33 mouse cellular contexts compared by ENCODE assay signal in the genomic region with DNA sequence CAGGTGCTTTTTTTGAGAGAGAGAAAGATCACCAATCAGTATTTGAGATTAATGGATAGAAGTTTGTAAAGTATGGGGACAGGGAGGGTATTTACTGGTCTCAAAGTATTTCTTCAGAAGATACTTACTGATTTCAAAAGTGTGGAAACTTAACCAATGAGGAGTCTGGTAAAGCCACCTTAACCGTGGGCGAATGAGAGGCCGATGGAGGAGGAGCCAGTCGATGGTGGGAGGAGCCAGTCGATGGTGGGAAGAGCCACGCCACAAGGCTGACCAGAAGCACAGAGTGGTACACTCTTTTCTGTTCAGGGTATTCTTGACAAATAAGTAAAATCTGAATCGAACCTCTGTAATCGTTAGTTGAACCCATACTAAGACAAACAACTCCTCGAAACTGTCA. TPM values are rescaled to one million over a fixed set of nuclear protein-coding genes. Genes with fewer than 3 reads are reported as not detected.
DNase-seq lines count a peak whose midpoint lies in the region; ATAC-seq lines count a peak whose summit lies in the region.
"Had no signal": no experiment of that assay in that cellular context is flagged by ENCODE, and none has a peak within 500 bp of the region (broad histone marks: within the 10 kb centered on the region; RNA-seq: fewer than 3 reads in every experiment).

No protein-coding gene starts in this region.

- H3K9me3 ChIP-seq in embryonic facial prominence, embryonic 11.5 days (replicated peaks; ENCODE audit: control insufficient read depth, low read length) = no peaks in the 10 kb centered on the region
- no peaks in the 10 kb centered on the region for H3K9me3 ChIP-seq in embryonic facial prominence, embryonic 10.5 days
- H3K9me3 ChIP-seq: embryonic facial prominence, embryonic 12.5 days; embryonic facial prominence, embryonic 15.5 days; heart, embryonic 13.5 days; hindbrain, embryonic 13.5 days; intestine, embryonic 15.5 days had no signal

- no peaks in the 10 kb centered on the region for H3K27me3 ChIP-seq in embryonic facial prominence, embryonic 11.5 days (ENCODE audit: control insufficient read depth, insufficient read depth, low read length)
- no peaks in the 10 kb centered on the region for H3K27me3 ChIP-seq in embryonic facial prominence, embryonic 10.5 days (replicated peaks; ENCODE audit: low read depth, poor library complexity, severe bottlenecking)
- H3K27me3 ChIP-seq: embryonic facial prominence, embryonic 12.5 days; embryonic facial prominence, embryonic 15.5 days; heart, embryonic 13.5 days; intestine, embryonic 15.5 days had no signal

- no peak for DNase-seq in embryonic facial prominence, embryonic 11.5 days (ENCODE audit: low spot score)
- DNase-seq in embryonic facial prominence, embryonic 10.5 days (ENCODE audit: low spot score) = no peak
- DNase-seq in 3134 (ENCODE audit: extremely low read depth, insufficient read length, low spot score) (peak; percentile 37), R1 (ENCODE audit: low read depth, low spot score) (peak; percentile 61)
- DNase-seq in spleen, postnatal 14 days (ENCODE audit: low spot score in 2 of 2) = no peak
- no peak for DNase-seq in layer of hippocampus, postnatal 10 days (ENCODE audit: low spot score in 2 of 2)
- DNase-seq: adrenal gland, adult 8-10 months; adrenal gland, postnatal 25 days; cerebellum, adult 11-12 months; cerebellum, adult 8-10 months; cerebellum, postnatal 10 days; cerebellum, postnatal 36 days; embryo, embryonic 11 days; forebrain, postnatal 0 days; gastrocnemius, postnatal 25 days; heart, adult 2 months had no signal

- 0 out of 2 replicates have a peak, but pooled peaks have one; percentile 44 for ATAC-seq in embryonic facial prominence, embryonic 11.5 days (replicated peaks; ENCODE audit: insufficient number of reproducible peaks, low FRiP score, low TSS enrichment, low read depth)
- ATAC-seq in megakaryocyte-erythroid progenitor cell, adult 5-6 weeks (replicated peaks; ENCODE audit: low FRiP score, low TSS enrichment, poor library complexity, severe bottlenecking) = peak; percentile 38; the same call in 1 of the 2 replicates
- ATAC-seq: activated CD4-positive, CD25-positive, alpha-beta regulatory T cell, adult 4 months; forebrain, embryonic 14.5 days; forebrain, postnatal 0 days; hindbrain, embryonic 16.5 days; intestine, embryonic 15.5 days; Patski had no signal

- WGBS in embryonic facial prominence, embryonic 11.5 days = 82% methylated on average over 9 of the region's 9 CpGs
- 82% methylated on average over 9 of the region's 9 CpGs for WGBS in embryonic facial prominence, embryonic 10.5 days

- no peak overlapping the region for H3K9ac ChIP-seq in embryonic facial prominence, embryonic 11.5 days (replicated peaks; ENCODE audit: low read length)
- H3K9ac ChIP-seq: embryonic facial prominence, embryonic 12.5 days; embryonic facial prominence, embryonic 15.5 days; forebrain, postnatal 0 days; heart, embryonic 13.5 days; hindbrain, embryonic 13.5 days; intestine, embryonic 15.5 days had no signal

- no peak overlapping the region for H3K4me3 ChIP-seq in embryonic facial prominence, embryonic 11.5 days (ENCODE audit: low read depth, low read length)
- H3K4me3 ChIP-seq in embryonic facial prominence, embryonic 10.5 days = no peak overlapping the region
- H3K4me3 ChIP-seq: embryonic facial prominence, embryonic 12.5 days; embryonic facial prominence, embryonic 15.5 days; heart, adult 2 months; heart, embryonic 10.5 days; heart, embryonic 13.5 days; hindbrain, embryonic 13.5 days; intestine, embryonic 15.5 days had no signal

- H3K4me1 ChIP-seq in embryonic facial prominence, embryonic 11.5 days (ENCODE audit: control insufficient read depth, insufficient read depth, low read length) = no peaks in the 10 kb centered on the region
- H3K4me1 ChIP-seq in embryonic facial prominence, embryonic 10.5 days = 0 out of 2 replicates have a peak, but pooled peaks cover 5% of the 10 kb centered on the region
- H3K4me1 ChIP-seq: embryonic facial prominence, embryonic 12.5 days; embryonic facial prominence, embryonic 15.5 days; heart, embryonic 10.5 days; heart, embryonic 13.5 days; intestine, embryonic 15.5 days had no signal

- no peaks in the 10 kb centered on the region for H3K36me3 ChIP-seq in embryonic facial prominence, embryonic 11.5 days (replicated peaks; ENCODE audit: control insufficient read depth, insufficient read depth, low read depth, low read length)
- no peaks in the 10 kb centered on the region for H3K36me3 ChIP-seq in embryonic facial prominence, embryonic 10.5 days (replicated peaks)
- H3K36me3 ChIP-seq: embryonic facial prominence, embryonic 12.5 days; embryonic facial prominence, embryonic 15.5 days; G1E; heart, embryonic 10.5 days; heart, embryonic 13.5 days; hindbrain, embryonic 13.5 days; intestine, embryonic 15.5 days had no signal

- H3K27ac ChIP-seq in embryonic facial prominence, embryonic 11.5 days (replicated peaks; ENCODE audit: low read depth, low read length) = no peak overlapping the region
- H3K27ac ChIP-seq in embryonic facial prominence, embryonic 10.5 days (replicated peaks) = no peak overlapping the region
- H3K27ac ChIP-seq: embryonic facial prominence, embryonic 12.5 days; embryonic facial prominence, embryonic 15.5 days; heart, adult 2 months; heart, embryonic 10.5 days; heart, embryonic 13.5 days; hindbrain, embryonic 13.5 days; intestine, embryonic 15.5 days had no signal

- no peak overlapping the region for H3K4me2 ChIP-seq in embryonic facial prominence, embryonic 11.5 days (ENCODE audit: low read depth, low read length)
- H3K4me2 ChIP-seq: embryonic facial prominence, embryonic 12.5 days; embryonic facial prominence, embryonic 15.5 days; heart, embryonic 13.5 days; hindbrain, embryonic 13.5 days; intestine, embryonic 15.5 days had no signal

RNA-seq across cellular contexts. Expression of gene Entpd6, which starts 11.0 kb away (rescaled TPM):
- polyA plus RNA-seq in embryonic facial prominence, embryonic 11.5 days (2014; fragmentation: Nextera tagmentation; extraction: Ambion mirVana) = 22.6 and 24.0 TPM in 2 replicates
- 30.7 and 37.1 TPM in 2 replicates for polyA plus RNA-seq in embryonic facial prominence, embryonic 10.5 days (2016; fragmentation: Nextera tagmentation; extraction: Ambion mirVana)
- 21.7 and 24.5 TPM in 2 replicates for total RNA-seq in megakaryocyte-erythroid progenitor cell, adult 5-6 weeks (2014; fragmentation: Nextera tagmentation)
- 15.2 and 20.5 TPM in 2 replicates for total RNA-seq in megakaryocyte-erythroid progenitor cell, adult 5-6 weeks (2017)
- total RNA-seq in layer of hippocampus, postnatal 10 days (2021) = 10 to 100 TPM; 73.1 to 74.9 TPM

RNA-seq across cellular contexts. Expression of gene Pygb, which starts 48.7 kb away (rescaled TPM):
- 38.9 and 43.4 TPM in 2 replicates for polyA plus RNA-seq in embryonic facial prominence, embryonic 11.5 days (2014; fragmentation: Nextera tagmentation; extraction: Ambion mirVana)
- polyA plus RNA-seq in embryonic facial prominence, embryonic 10.5 days (2016; fragmentation: Nextera tagmentation; extraction: Ambion mirVana) = 62.1 and 66.3 TPM in 2 replicates
- total RNA-seq in megakaryocyte-erythroid progenitor cell, adult 5-6 weeks (2014; fragmentation: Nextera tagmentation) = 14.1 and 16.1 TPM in 2 replicates
- 11.7 and 13.0 TPM in 2 replicates for total RNA-seq in megakaryocyte-erythroid progenitor cell, adult 5-6 weeks (2017)
- 100 to 1,000 TPM; 190 to 196 TPM for total RNA-seq in layer of hippocampus, postnatal 10 days (2021)

RNA-seq across cellular contexts. Expression of gene Vsx1, which starts 48.7 kb away (rescaled TPM):
- polyA plus RNA-seq in embryonic facial prominence, embryonic 11.5 days (2014; fragmentation: Nextera tagmentation; extraction: Ambion mirVana) = 0.18 TPM in 1 of 2 replicates, not detected in the other
- polyA plus RNA-seq in embryonic facial prominence, embryonic 10.5 days (2016; fragmentation: Nextera tagmentation; extraction: Ambion mirVana) = 0.04 and 0.23 TPM in 2 replicates
- not detected in 2 replicates for total RNA-seq in megakaryocyte-erythroid progenitor cell, adult 5-6 weeks (2014; fragmentation: Nextera tagmentation)
- total RNA-seq in megakaryocyte-erythroid progenitor cell, adult 5-6 weeks (2017) = not detected in 2 replicates
- under 1 TPM; 0.09 to 0.30 TPM for total RNA-seq in layer of hippocampus, postnatal 10 days (2021)
- total RNA-seq: adrenal gland, adult 8-10 months; adrenal gland, postnatal 25 days; forebrain, postnatal 0 days; gastrocnemius, adult 8-10 months; gastrocnemius, postnatal 25 days; hematopoietic stem cell, adult 5-6 weeks had no signal
- polyA plus RNA-seq: activated CD4-positive, CD25-positive, alpha-beta regulatory T cell, adult 4 months; C2C12; embryonic facial prominence, embryonic 12.5 days; G1E; gonadal fat pad, adult 2 months; heart, adult 2 months; heart, embryonic 10.5 days; heart, embryonic 13.5 days; heart, embryonic 16.5 days; intestine, embryonic 15.5 days; Patski had no signal

Comparison
In these comparisons a context has a peak if more than half of its experiments do, and no peak if none do; other contexts are left out.
1. DNase-seq: peak in 3134 (single experiment) and R1 (single experiment); none in embryonic facial prominence, embryonic 11.5 days (single experiment), embryonic facial prominence, embryonic 10.5 days (single experiment), spleen, postnatal 14 days (0 of 2) and layer of hippocampus, postnatal 10 days (0 of 2).
2. RNA of gene Pygb, which starts 48.7 kb away (total RNA-seq): 190 to 196 TPM in layer of hippocampus, postnatal 10 days; 11.7 to 16.1 TPM in megakaryocyte-erythroid progenitor cell, adult 5-6 weeks; every median in the first group is over 10 times any median in the second.